Mouse (Mus musculus) ES-E14 (cell line): ENCODE data around the gene Tiam1. TPM values are rescaled to one million over a fixed set of nuclear protein-coding genes. Genes with fewer than 3 reads are reported as not detected.
A peak's percentile ranks its signal among the peaks of the same experiment; 100 is the strongest.

Experiments
- DNase-seq: peaks from one replicate; pipeline ENCODE4 v3.0.0-alpha.2; 2013; ENCODE audit warnings: low read depth, low spot score
- H3K27ac ChIP-seq: 2 replicates; pipeline ENCODE4 v1.5.1; 2012; ENCODE audit warnings: low read depth, mild to moderate bottlenecking, low read length, moderate library complexity, mixed read lengths; ENCODE audit not compliant: poor library complexity, insufficient read depth, severe bottlenecking
- H3K36me3 ChIP-seq: 2 replicates; pipeline ENCODE4 v1.6.1; 2012; ENCODE audit warnings: mild to moderate bottlenecking, low read length, moderate library complexity, mixed read lengths; ENCODE audit not compliant: control insufficient read depth, poor library complexity, insufficient read depth, severe bottlenecking
- H3K4me1 ChIP-seq, 2 experiments: fragments of 150-350 bp in 1 of 2; sonication (generic) in 1 of 2; 2 replicates each; pipeline ENCODE4 v1.6.1; 2012; ENCODE audit warnings: low read length in 2 of 2, mild to moderate bottlenecking in 1 of 2, mixed read lengths in 1 of 2; ENCODE audit not compliant: control insufficient read depth in 2 of 2, insufficient read depth in 2 of 2, poor library complexity in 1 of 2
- H3K4me3 ChIP-seq, 2 experiments: fragments of 150-350 bp in 1 of 2; sonication (generic) in 1 of 2; 2 replicates each; pipeline ENCODE4 v1.5.1; 2012; ENCODE audit warnings: low read length in 2 of 2, low read depth in 1 of 2, mild to moderate bottlenecking in 1 of 2, mixed read lengths in 1 of 2; ENCODE audit not compliant: insufficient read depth in 1 of 2, poor library complexity in 1 of 2, severe bottlenecking in 1 of 2
- H3K9ac ChIP-seq: 2 replicates; pipeline ENCODE4 v1.6.1; 2012; ENCODE audit warnings: low read depth, mild to moderate bottlenecking, low read length, mixed read lengths; ENCODE audit not compliant: poor library complexity, insufficient read depth, severe bottlenecking
- H3K9me3 ChIP-seq: fragments of 150-350 bp; sonication (generic); 2 replicates; pipeline ENCODE4 v1.6.1; 2012; ENCODE audit warnings: low read depth, mild to moderate bottlenecking, low read length; ENCODE audit not compliant: control insufficient read depth, insufficient read depth
- CHD2 ChIP-seq: IDR thresholded peaks from 2 replicates; pipeline ENCODE4 v1.6.1; 2014; ENCODE audit warnings: mild to moderate bottlenecking, low read depth, low read length, inconsistent platforms
- HCFC1 ChIP-seq: IDR thresholded peaks from 2 replicates; pipeline ENCODE4 v1.6.1; 2012; ENCODE audit warnings: low read length, inconsistent platforms, borderline replicate concordance; ENCODE audit not compliant: insufficient read depth
- MAFK ChIP-seq: IDR thresholded peaks from 2 replicates; pipeline ENCODE4 v1.6.1; 2014; ENCODE audit warnings: mild to moderate bottlenecking, low read depth, low read length, inconsistent platforms; ENCODE audit not compliant: insufficient read depth
- ZC3H11A ChIP-seq: IDR thresholded peaks from 2 replicates; pipeline ENCODE4 v1.6.1; 2012; ENCODE audit warnings: low read depth, mild to moderate bottlenecking, inconsistent platforms, low read length, borderline replicate concordance
- ZNF384 ChIP-seq: IDR thresholded peaks from 2 replicates; pipeline ENCODE4 v1.6.1; 2012; ENCODE audit warnings: low read depth, low read length, inconsistent platforms
- in situ Hi-C, 2 experiments: fragments of 600-800 bp; cut with MboI; formaldehyde crosslinking; loops; one replicate each; pipeline ENCODE4 v1.15.1; 2025; ENCODE audit warnings: low sequenced_read_pairs in 2 of 2, inconsistent platforms in 1 of 2; ENCODE audit not compliant: unreplicated experiment in 2 of 2
- total RNA-seq: library from RNA; depleted of rRNA; stranded (reverse); fragments of 300-350 nt; gene quantifications from 2 replicates; pipeline ENCODE4 v1.2.3, GENCODE M21; 2012

Tiam1 gene
- total RNA-seq, 1 experiment, result 15.7 TPM

DNA sequence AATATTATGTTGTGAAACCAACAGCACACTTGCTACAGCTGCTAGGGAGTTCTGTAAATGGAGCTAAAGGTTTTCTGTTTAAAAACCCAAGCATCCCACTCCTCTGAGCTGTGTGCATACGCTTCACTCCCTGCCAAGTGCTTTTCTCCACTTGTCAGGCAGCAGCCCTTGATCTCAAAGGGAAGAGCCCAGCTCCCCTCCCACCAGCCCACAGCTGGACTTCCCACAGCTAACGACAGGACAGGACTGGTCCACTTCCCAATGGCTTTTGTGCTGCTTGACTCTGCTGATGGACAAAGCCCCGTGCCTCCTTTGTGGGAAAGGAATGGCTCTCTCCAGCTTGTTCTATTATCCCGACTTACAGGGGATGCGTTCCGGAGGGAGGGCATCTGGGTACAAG, 199.5 kb downstream of the Tiam1 start:
- Histone ChIP-seq H3K9me3 (no peaks in the 10 kb centered on the region), H3K36me3 (no peaks in the 10 kb centered on the region), H3K9ac (no peak overlapping the region), H3K4me3 (no peak overlapping the region), H3K4me1 (peaks cover 2 to 5% of the 10 kb centered on the region in 2 experiments; a peak in 3 of 4 replicates), H3K27ac (no peak overlapping the region)
- in situ Hi-C loops, result no loop called here
- DNase-seq, result no peak
- TF ChIP-seq CHD2 (no peak), HCFC1 (no peak), MAFK (no peak), ZNF384 (no peak), ZC3H11A (no peak)

DNA sequence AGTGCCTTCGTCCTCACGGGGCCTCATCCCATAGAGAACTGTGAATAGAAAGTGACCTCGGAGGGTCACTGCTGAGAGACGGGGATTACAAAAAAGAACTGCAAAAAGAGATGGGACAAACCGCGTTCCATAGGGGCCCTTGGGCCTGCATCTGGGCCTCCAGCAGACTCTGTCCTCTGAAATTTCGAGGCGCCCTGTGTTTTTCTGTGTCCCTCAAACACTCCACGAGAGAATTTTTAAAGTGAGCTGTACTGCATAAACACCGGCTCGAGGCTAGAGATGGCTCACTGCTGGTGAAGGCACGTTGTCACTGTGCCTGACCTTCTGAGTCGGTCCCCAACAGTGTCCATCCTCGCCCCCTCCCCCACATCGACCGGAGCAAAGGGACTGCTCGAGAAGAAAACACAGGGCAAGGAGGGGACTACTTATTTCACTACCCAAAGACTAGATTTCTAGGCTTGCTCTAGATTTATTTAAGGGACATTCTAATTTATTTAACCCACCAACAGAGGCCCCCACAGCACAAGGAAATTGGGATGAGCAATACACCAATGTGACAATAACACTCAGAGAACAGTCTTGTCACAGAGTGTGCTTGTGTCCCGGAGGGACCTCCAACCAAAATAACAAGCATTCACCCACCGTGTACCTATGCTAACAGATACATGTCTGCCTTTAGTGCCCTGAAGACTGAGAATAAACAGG, 200.2 kb downstream of the Tiam1 start:
- DNase-seq, result no peak
- Histone ChIP-seq H3K36me3 (no peaks in the 10 kb centered on the region), H3K9ac (no peak overlapping the region), H3K27ac (no peak overlapping the region), H3K4me3 (no peak overlapping the region), H3K9me3 (no peaks in the 10 kb centered on the region), H3K4me1 (peaks cover 2 to 5% of the 10 kb centered on the region in 2 experiments; a peak in 3 of 4 replicates)
- TF ChIP-seq MAFK, result no peak
- no peak for TF ChIP-seq ZC3H11A
- TF ChIP-seq CHD2, result no peak
- TF ChIP-seq ZNF384, result no peak
- in situ Hi-C loops, result no loop called here

DNA sequence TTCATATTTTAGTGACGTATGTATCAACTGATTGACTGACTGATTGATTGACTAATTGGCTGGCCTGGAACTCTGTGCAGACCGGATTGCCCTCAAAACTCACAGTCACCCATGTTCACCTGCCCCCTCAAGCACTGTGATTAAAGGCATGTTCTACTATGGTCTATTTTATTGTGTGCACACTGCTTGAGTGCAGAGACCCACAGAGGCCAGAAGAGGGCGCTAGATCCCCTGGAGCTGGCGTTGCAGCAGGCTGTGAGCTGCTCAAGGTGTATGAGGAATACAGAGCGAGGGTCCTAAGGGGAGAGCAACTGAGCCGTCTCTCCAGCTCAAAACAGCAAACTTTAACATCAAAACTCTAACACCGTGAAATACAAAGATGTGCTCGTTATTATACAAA, 202.9 kb downstream of the Tiam1 start:
- no peak for TF ChIP-seq MAFK
- TF ChIP-seq ZC3H11A, result 0 out of 2 replicates have a peak, but pooled peaks have one; percentile 43
- TF ChIP-seq HCFC1, result no peak
- Histone ChIP-seq H3K36me3 (no peaks in the 10 kb centered on the region), H3K4me1 (peaks cover 2 to 5% of the 10 kb centered on the region in 2 experiments; a peak in 3 of 4 replicates), H3K27ac (no peak overlapping the region), H3K9me3 (no peaks in the 10 kb centered on the region), H3K4me3 (no peak overlapping the region), H3K9ac (no peak overlapping the region)
- DNase-seq, result peak; percentile 51
- in situ Hi-C loops, result no loop called here

DNA sequence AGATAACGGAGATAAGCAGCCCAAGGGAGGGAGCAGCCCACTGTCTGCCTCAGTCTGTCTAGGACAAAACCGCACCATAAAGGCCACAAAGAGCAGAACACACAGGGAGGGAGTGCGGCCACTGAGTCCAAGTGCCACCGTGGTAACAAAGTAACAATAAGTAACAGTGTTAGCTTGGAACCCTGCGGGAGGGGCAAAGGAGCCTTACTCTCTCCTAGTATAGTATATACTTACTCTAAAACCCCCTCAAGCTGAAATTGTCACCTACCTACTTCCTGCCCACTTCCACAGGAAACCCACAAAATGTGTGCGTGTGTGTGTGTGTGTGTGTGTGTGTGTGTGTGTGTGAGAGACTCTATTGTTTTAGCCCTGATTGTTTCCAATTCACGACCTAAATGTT, 205.3 kb downstream of the Tiam1 start:
- Histone ChIP-seq H3K27ac (no peak overlapping the region), H3K4me3 (no peak overlapping the region), H3K36me3 (no peaks in the 10 kb centered on the region), H3K9ac (no peak overlapping the region), H3K9me3 (no peaks in the 10 kb centered on the region), H3K4me1 (no peaks in the 10 kb centered on the region; a peak in 1 of 4 replicates)
- in situ Hi-C loops, result no loop called here
- TF ChIP-seq MAFK (no peak), ZNF384 (no peak), ZC3H11A (no peak), HCFC1 (no peak), CHD2 (no peak)
- no peak for DNase-seq

DNA sequence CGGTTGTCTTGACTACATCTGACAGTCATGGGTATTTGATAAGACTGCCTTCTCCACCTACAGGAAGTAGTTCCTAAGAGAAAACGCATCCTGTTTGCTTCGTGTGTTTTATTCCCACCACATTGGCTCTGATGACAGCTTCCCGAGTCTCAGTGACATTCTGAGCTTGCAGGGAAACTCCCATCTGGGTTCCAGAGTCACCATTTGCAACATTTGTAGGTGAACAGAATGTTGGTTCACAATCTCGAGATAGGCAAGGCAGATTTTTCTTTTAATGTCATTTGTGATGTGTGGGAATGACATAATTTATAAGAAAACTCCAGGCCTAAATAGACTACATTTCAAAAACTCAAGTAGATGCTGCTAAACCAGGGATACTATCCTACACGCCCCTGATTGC, 207.0 kb downstream of the Tiam1 start:
- Histone ChIP-seq H3K9me3 (no peaks in the 10 kb centered on the region), H3K4me3 (no peak overlapping the region), H3K36me3 (no peaks in the 10 kb centered on the region), H3K9ac (no peak overlapping the region), H3K4me1 (no peaks in the 10 kb centered on the region), H3K27ac (no peak overlapping the region)
- DNase-seq, result no peak
- no peak for TF ChIP-seq HCFC1
- TF ChIP-seq MAFK, result no peak
- TF ChIP-seq ZNF384, result no peak
- no peak for TF ChIP-seq CHD2
- no peak for TF ChIP-seq ZC3H11A
- in situ Hi-C loops, result no loop called here
